10 mouse cellular contexts compared by ENCODE assay signal in genomic region chr4:120248800-120249261, GRCm38 (mm10). TPM values are rescaled to one million over a fixed set of nuclear protein-coding genes. Genes with fewer than 3 reads are reported as not detected.
DNase-seq lines count a peak whose midpoint lies in the region; ATAC-seq lines count a peak whose summit lies in the region.
"Had no signal": no experiment of that assay in that cellular context is flagged by ENCODE, and none has a peak within 500 bp of the region (broad histone marks: within the 10 kb centered on the region; RNA-seq: fewer than 3 reads in every experiment).

No protein-coding gene starts in this region.

- peak; percentile 12 for DNase-seq in thymus, postnatal 4 days
- no peak for DNase-seq in thymus, postnatal 36 days
- DNase-seq in heart, postnatal 14 days: peak; percentile 84 to 89
- DNase-seq in layer of hippocampus, adult 8-10 months (ENCODE audit: low spot score in 2 of 2): peak; percentile 75 to 80
- peak; percentile 66 for DNase-seq in lung, postnatal 14 days
- DNase-seq in right cerebral cortex, postnatal 36 days (ENCODE audit: low spot score in 2 of 2): peak; percentile 56 to 59
- DNase-seq in ovary, adult 18-20 months (ENCODE audit: low spot score): no peak

- intact Hi-C loops in heart, postnatal 14 days (cut with DNase I): loop anchor here (2.0 kb wide), 1 partner anchor 28 kb away; no protein-coding TSS in a partner anchor

- peak; percentile 56; the same call in 1 of the 2 replicates for ATAC-seq in frontal cortex, adult (ENCODE audit: low TSS enrichment)

RNA-seq across cellular contexts. Expression of gene Foxo6, which starts 38.3 kb away (rescaled TPM):
- total RNA-seq in heart, postnatal 14 days (2021): 1 to 10 TPM; 6.1 to 7.2 TPM
- total RNA-seq in layer of hippocampus, adult 8-10 months (2022): 10 to 100 TPM; 26.3 to 35.6 (median 28.9) TPM
- total RNA-seq: G1E; hematopoietic stem cell, adult 5-6 weeks had no signal

Comparison
In these comparisons a context has a peak if more than half of its experiments do, and no peak if none do; other contexts are left out.
1. DNase-seq: peak in thymus, postnatal 4 days (single experiment), heart, postnatal 14 days (2 of 2), layer of hippocampus, adult 8-10 months (2 of 2), lung, postnatal 14 days (single experiment) and right cerebral cortex, postnatal 36 days (2 of 2); none in thymus, postnatal 36 days (0 of 2) and ovary, adult 18-20 months (single experiment).